Mouse (Mus musculus) neural tube, embryonic 11.5 days (tissue): ENCODE data around the gene Fibin. TPM values are rescaled to one million over a fixed set of nuclear protein-coding genes. Genes with fewer than 3 reads are reported as not detected.

ENCODE experiments used
- ATAC-seq: fragments of 200-750 bp; cut with Nextera tagmentation; 2 replicates; pipeline ENCODE4 v1.8.0; 2017; ENCODE audit warnings: moderate number of reproducible peaks, mild to moderate bottlenecking, moderate TSS enrichment, moderate library complexity; ENCODE audit not compliant: insufficient read depth, low FRiP score, low TSS enrichment
- DNase-seq: peaks from one replicate; pipeline ENCODE4 v3.0.0-alpha.2; 2015; ENCODE audit warnings: low spot score
- H3K27ac ChIP-seq: fragments of 300-500 bp; sonication (generic); 2 replicates; pipeline ENCODE4 v1.5.1; 2014; ENCODE audit warnings: low read depth, mild to moderate bottlenecking, low read length
- H3K27me3 ChIP-seq: fragments of 300-500 bp; sonication (generic); 2 replicates; pipeline ENCODE4 v1.6.1; 2014; ENCODE audit warnings: mild to moderate bottlenecking, low read length, mixed read lengths; ENCODE audit not compliant: control insufficient read depth, insufficient read depth
- H3K36me3 ChIP-seq: fragments of 300-500 bp; sonication (generic); 2 replicates; pipeline ENCODE4 v1.6.1; 2014; ENCODE audit warnings: mild to moderate bottlenecking, low read length, moderate library complexity, mixed read lengths; ENCODE audit not compliant: control insufficient read depth, insufficient read depth
- H3K4me1 ChIP-seq: fragments of 300-500 bp; sonication (generic); 2 replicates; pipeline ENCODE4 v1.6.1; 2014; ENCODE audit warnings: low read length, mixed read lengths; ENCODE audit not compliant: control insufficient read depth, insufficient read depth
- H3K4me2 ChIP-seq: fragments of 300-500 bp; sonication (generic); 2 replicates; pipeline ENCODE4 v1.6.1; 2014; ENCODE audit warnings: low read depth, mild to moderate bottlenecking, moderate library complexity
- H3K4me3 ChIP-seq: fragments of 300-500 bp; sonication (generic); 2 replicates; pipeline ENCODE4 v1.5.1; 2014; ENCODE audit warnings: low read depth, low read length
- H3K9ac ChIP-seq: fragments of 300-500 bp; sonication (generic); 2 replicates; pipeline ENCODE4 v1.6.1; 2014; ENCODE audit warnings: mild to moderate bottlenecking, low read length
- H3K9me3 ChIP-seq: fragments of 300-500 bp; sonication (generic); 2 replicates; pipeline ENCODE4 v1.6.1; 2016; ENCODE audit warnings: low read length; ENCODE audit not compliant: control insufficient read depth
- WGBS: fragments of 180-500 bp; shearing (Covaris S2); extraction: QIAGEN DNeasy Blood & Tissue Kit; methylation state at CpG from one replicate; pipeline ENCODE4 v1.1.7; 2014; 5-methylcytosine and 5-hydroxymethylcytosine counted together
- polyA plus RNA-seq: library from polyadenylated mRNA; unstranded; fragments of >200 nt; fragmentation: Nextera tagmentation; extraction: Ambion mirVana; gene quantifications from 2 replicates; pipeline ENCODE4 v1.2.1, GENCODE M21; 2014

The Fibin gene
- 40.8 and 49.6 TPM in 2 replicates for polyA plus RNA-seq

GRCm38 (mm10) chr2:110362432-110363283, at the start of gene Fibin:
Gene Fibin (minus strand): TSS chr2:110363183.
- H3K9me3 ChIP-seq: no peaks in the 10 kb centered on the region
- H3K4me3 ChIP-seq: peak within 1 kb of the TSS; percentile 34
- no peaks in the 10 kb centered on the region for H3K4me1 ChIP-seq
- H3K9ac ChIP-seq: peak within 1 kb of the TSS; percentile 62
- no peaks in the 10 kb centered on the region for H3K27me3 ChIP-seq
- peak within 1 kb of the TSS; percentile 15 for H3K27ac ChIP-seq
- H3K4me2 ChIP-seq: peak within 1 kb of the TSS; percentile 66
- DNase-seq (peak; percentile 69), ATAC-seq (peak; percentile 71)
- 2% methylated on average over 33 of the region's 33 CpGs for WGBS
- no peaks in the 10 kb centered on the region for H3K36me3 ChIP-seq

- Histone ChIP-seq H3K4me3 (no peak overlapping the region), H3K9ac (no peak overlapping the region), H3K9me3 (no peaks in the 10 kb centered on the region), H3K4me1 (no peaks in the 10 kb centered on the region), H3K36me3 (no peaks in the 10 kb centered on the region), H3K27me3 (no peaks in the 10 kb centered on the region), H3K27ac (no peak overlapping the region), H3K4me2 (no peak overlapping the region)
- DNase-seq (no peak), ATAC-seq (no peak)
- 91% methylated on average over 3 of the region's 3 CpGs for WGBS
Observed at GRCm38 (mm10) chr2:110411428-110411827, 48.4 kb upstream of the Fibin start.

GRCm38 (mm10) chr2:110408757-110409156, 45.8 kb upstream of the Fibin start:
- no peak for ATAC-seq

GRCm38 (mm10) chr2:110392714-110393336, 29.8 kb upstream of the Fibin start:
- Histone ChIP-seq H3K9ac (no peak overlapping the region), H3K27me3 (no peaks in the 10 kb centered on the region), H3K4me3 (no peak overlapping the region), H3K27ac (no peak overlapping the region), H3K4me2 (no peak overlapping the region), H3K9me3 (no peaks in the 10 kb centered on the region), H3K4me1 (no peaks in the 10 kb centered on the region), H3K36me3 (no peaks in the 10 kb centered on the region)
- 85% methylated on average over 4 of the region's 4 CpGs for WGBS
- ATAC-seq: no peak
- no peak for DNase-seq

More at GRCm38 (mm10) chr2:110408757-110409156, 45.8 kb upstream of the Fibin start:
- no peaks in the 10 kb centered on the region for H3K9me3 ChIP-seq
- no peak overlapping the region for H3K4me3 ChIP-seq
- H3K36me3 ChIP-seq: no peaks in the 10 kb centered on the region
- no peak overlapping the region for H3K27ac ChIP-seq
- H3K27me3 ChIP-seq: no peaks in the 10 kb centered on the region
- no peak overlapping the region for H3K4me2 ChIP-seq
- DNase-seq: no peak
- no peaks in the 10 kb centered on the region for H3K4me1 ChIP-seq
- H3K9ac ChIP-seq: no peak overlapping the region

GRCm38 (mm10) chr2:110390736-110391409, 27.9 kb upstream of the Fibin start:
- H3K4me1 ChIP-seq: no peaks in the 10 kb centered on the region
- no peaks in the 10 kb centered on the region for H3K27me3 ChIP-seq
- no peak overlapping the region for H3K4me2 ChIP-seq
- no peaks in the 10 kb centered on the region for H3K36me3 ChIP-seq
- no peak overlapping the region for H3K4me3 ChIP-seq
- no peak overlapping the region for H3K27ac ChIP-seq
- WGBS: 73% methylated on average over 5 of the region's 5 CpGs
- H3K9ac ChIP-seq: no peak overlapping the region
- no peak for ATAC-seq
- no peak for DNase-seq
- H3K9me3 ChIP-seq: no peaks in the 10 kb centered on the region

- no peak overlapping the region for H3K4me2 ChIP-seq
- no peaks in the 10 kb centered on the region for H3K4me1 ChIP-seq
- no peak overlapping the region for H3K9ac ChIP-seq
- H3K9me3 ChIP-seq: no peaks in the 10 kb centered on the region
- no peak overlapping the region for H3K4me3 ChIP-seq
- WGBS: 49% methylated on average over 2 of the region's 2 CpGs
- no peak overlapping the region for H3K27ac ChIP-seq
- no peaks in the 10 kb centered on the region for H3K27me3 ChIP-seq
- H3K36me3 ChIP-seq: no peaks in the 10 kb centered on the region
- no peak for ATAC-seq
- no peak for DNase-seq
Observed at GRCm38 (mm10) chr2:110379811-110380210, 16.8 kb upstream of the Fibin start.

- Histone ChIP-seq H3K27me3 (no peaks in the 10 kb centered on the region), H3K27ac (no peak overlapping the region), H3K36me3 (no peaks in the 10 kb centered on the region), H3K9ac (no peak overlapping the region), H3K9me3 (no peaks in the 10 kb centered on the region), H3K4me2 (no peak overlapping the region), H3K4me1 (no peaks in the 10 kb centered on the region), H3K4me3 (no peak overlapping the region)
- DNase-seq: no peak
- WGBS: 84% methylated on average over 1 of the region's 1 CpGs
- ATAC-seq: no peak
Observed at GRCm38 (mm10) chr2:110376660-110377059, 13.7 kb upstream of the Fibin start.

GRCm38 (mm10) chr2:110375475-110375874, 12.5 kb upstream of the Fibin start:
- Histone ChIP-seq H3K36me3 (no peaks in the 10 kb centered on the region), H3K27me3 (no peaks in the 10 kb centered on the region), H3K27ac (no peak overlapping the region), H3K4me3 (no peak overlapping the region), H3K4me2 (no peak overlapping the region), H3K9me3 (no peaks in the 10 kb centered on the region), H3K4me1 (no peaks in the 10 kb centered on the region), H3K9ac (no peak overlapping the region)
- WGBS: 81% methylated on average over 1 of the region's 1 CpGs
- ATAC-seq (no peak), DNase-seq (no peak)
